Mouse (Mus musculus) ES-Bruce4 (cell line): Measurements from ENCODE around the gene Sun2. TPM values are rescaled to one million over a fixed set of nuclear protein-coding genes. Genes with fewer than 3 reads are reported as not detected.
A peak's percentile ranks its signal among the peaks of the same experiment; 100 is the strongest.

Source experiments
- H3K27ac ChIP-seq: 2 replicates; pipeline ENCODE4 v1.5.1; 2012; ENCODE audit warnings: low read length, inconsistent platforms; ENCODE audit not compliant: insufficient read depth
- H3K27me3 ChIP-seq: 2 replicates; pipeline ENCODE4 v1.6.1; 2012; ENCODE audit warnings: mild to moderate bottlenecking, low read length, inconsistent platforms; ENCODE audit not compliant: control insufficient read depth, poor library complexity, insufficient read depth, severe bottlenecking
- H3K36me3 ChIP-seq: 2 replicates; pipeline ENCODE4 v1.6.1; 2012; ENCODE audit warnings: inconsistent platforms, mild to moderate bottlenecking, low read length, moderate library complexity; ENCODE audit not compliant: control insufficient read depth, poor library complexity, insufficient read depth, severe bottlenecking
- H3K4me1 ChIP-seq: one replicate; pipeline ENCODE4 v1.8.1; 2011; ENCODE audit warnings: low read length; ENCODE audit not compliant: control insufficient read depth, insufficient read depth
- H3K4me3 ChIP-seq: 2 replicates; pipeline ENCODE4 v1.5.1; 2011; ENCODE audit warnings: low read depth, mild to moderate bottlenecking, low read length
- H3K9ac ChIP-seq: 2 replicates; pipeline ENCODE4 v1.6.1; 2012; ENCODE audit warnings: low read depth, mild to moderate bottlenecking, inconsistent platforms; ENCODE audit not compliant: poor library complexity, severe bottlenecking
- H3K9me3 ChIP-seq: replicated peaks from 2 replicates; pipeline ENCODE4 v1.6.1; 2012; ENCODE audit warnings: mild to moderate bottlenecking, low read length, inconsistent platforms; ENCODE audit not compliant: control insufficient read depth, poor library complexity, insufficient read depth, severe bottlenecking
- CTCF ChIP-seq: IDR thresholded peaks from one replicate; pipeline ENCODE4 v1.8.1; 2011; ENCODE audit warnings: low read depth, low read length
- EP300 ChIP-seq: IDR thresholded peaks from 2 replicates; pipeline ENCODE4 v1.6.1; 2011; ENCODE audit warnings: low read depth, low read length; ENCODE audit not compliant: insufficient read depth
- POLR2A ChIP-seq: IDR thresholded peaks from one replicate; pipeline ENCODE4 v1.8.1; 2011; ENCODE audit warnings: low read length; ENCODE audit not compliant: insufficient read depth
- polyA plus RNA-seq: library from polyadenylated mRNA; stranded (reverse); fragments of >200 nt; gene quantifications from 2 replicates; pipeline ENCODE4 v1.2.4, GENCODE M21; 2011; ENCODE audit warnings: low read depth; ENCODE audit not compliant: missing spikeins, insufficient read depth, insufficient read length

Gene Sun2
- polyA plus RNA-seq, 1 experiment: 7.8 TPM

DNA sequence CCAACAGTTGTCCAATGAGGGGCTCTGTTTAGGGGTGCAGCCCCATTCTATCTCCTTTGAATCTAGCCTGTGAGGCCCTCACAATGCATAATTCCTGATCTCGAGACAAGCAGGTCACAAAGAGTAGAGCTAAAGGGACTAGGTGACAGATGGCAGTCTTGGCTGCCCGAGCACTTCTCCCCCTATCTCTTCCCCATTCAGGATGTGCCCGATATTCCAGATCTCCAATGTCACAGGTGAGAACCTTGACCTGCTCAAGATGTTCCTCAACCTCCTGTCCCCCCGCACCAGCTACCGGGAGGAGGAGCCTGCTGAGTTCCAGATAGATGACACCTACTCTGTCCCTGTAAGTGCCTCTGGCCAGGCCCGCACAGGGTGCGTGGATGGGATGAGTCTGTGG is 26.7 kb downstream of the Sun2 start:
- Histone ChIP-seq H3K36me3 (peaks cover 5% of the 10 kb centered on the region), H3K9me3 (no peaks in the 10 kb centered on the region), H3K9ac (no peak overlapping the region), H3K27me3 (no peaks in the 10 kb centered on the region), H3K4me3 (no peak overlapping the region), H3K4me1 (no peaks in the 10 kb centered on the region), H3K27ac (no peak overlapping the region)
- TF ChIP-seq POLR2A (no peak), CTCF (no peak), EP300 (no peak)

GRCm38 (mm10) chr15:79708229-79708822 is 34.0 kb downstream of the Sun2 start:
- Histone ChIP-seq H3K9ac (no peak overlapping the region), H3K27me3 (no peaks in the 10 kb centered on the region), H3K27ac (no peak overlapping the region), H3K4me1 (no peaks in the 10 kb centered on the region), H3K4me3 (no peak overlapping the region), H3K36me3 (peaks cover 5% of the 10 kb centered on the region), H3K9me3 (no peaks in the 10 kb centered on the region)
- no peak for TF ChIP-seq EP300
- peak; percentile 35 for TF ChIP-seq CTCF

DNA sequence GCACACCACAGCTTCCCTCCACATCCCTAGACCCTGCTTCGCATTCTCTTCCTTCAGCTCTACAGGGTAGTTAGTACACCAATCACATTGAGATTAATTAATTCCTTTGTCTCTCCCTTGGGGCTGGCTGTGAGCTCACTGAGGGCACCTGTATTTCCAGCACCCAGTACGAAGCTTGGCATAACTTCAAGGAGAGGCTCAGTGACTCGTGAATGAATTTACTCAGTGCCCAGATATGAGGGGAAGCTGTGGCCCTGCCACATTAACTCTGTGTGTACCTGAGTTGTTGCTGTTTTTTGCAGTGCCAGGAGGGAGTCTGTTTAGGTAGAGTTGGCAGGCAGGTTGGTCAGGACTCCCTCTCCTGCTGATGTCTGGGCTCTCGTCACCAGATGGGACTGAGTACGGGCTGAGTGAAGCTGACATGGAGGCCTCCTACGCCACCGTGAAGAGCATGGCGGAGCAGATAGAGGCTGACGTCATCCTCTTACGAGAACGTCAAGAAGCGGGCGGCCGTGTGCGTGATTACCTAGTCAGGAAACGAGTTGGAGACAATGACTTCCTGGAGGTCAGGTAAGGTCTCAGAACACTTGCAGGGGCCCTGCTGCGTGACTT is 35.6 kb downstream of the Sun2 start:
- Histone ChIP-seq H3K9ac (no peak overlapping the region), H3K4me1 (no peaks in the 10 kb centered on the region), H3K27me3 (no peaks in the 10 kb centered on the region), H3K36me3 (peaks cover 3% of the 10 kb centered on the region), H3K4me3 (no peak overlapping the region), H3K9me3 (no peaks in the 10 kb centered on the region), H3K27ac (no peak overlapping the region)
- TF ChIP-seq CTCF (no peak), POLR2A (no peak), EP300 (no peak)

- H3K9ac ChIP-seq: no peak overlapping the region
- peaks cover 8% of the 10 kb centered on the region; the same call in 1 of the 2 replicates for H3K36me3 ChIP-seq
- TF ChIP-seq EP300 (no peak), CTCF (no peak), POLR2A (no peak)
- no peak overlapping the region for H3K27ac ChIP-seq
- H3K4me3 ChIP-seq: no peak overlapping the region
- H3K9me3 ChIP-seq: no peaks in the 10 kb centered on the region
- no peaks in the 10 kb centered on the region for H3K27me3 ChIP-seq
- no peaks in the 10 kb centered on the region for H3K4me1 ChIP-seq
These were observed 44.7 kb downstream of the Sun2 start for GRCm38 (mm10) chr15:79697558-79698187.

GRCm38 (mm10) chr15:79697011-79697410 is 45.3 kb downstream of the Sun2 start:
- no peak overlapping the region for H3K4me3 ChIP-seq
- H3K27ac ChIP-seq: no peak overlapping the region
- TF ChIP-seq EP300 (no peak), POLR2A (no peak), CTCF (no peak)
- H3K36me3 ChIP-seq: peaks cover 8% of the 10 kb centered on the region; the same call in 1 of the 2 replicates
- no peaks in the 10 kb centered on the region for H3K9me3 ChIP-seq
- H3K27me3 ChIP-seq: no peaks in the 10 kb centered on the region
- H3K9ac ChIP-seq: no peak overlapping the region
- no peaks in the 10 kb centered on the region for H3K4me1 ChIP-seq

DNA sequence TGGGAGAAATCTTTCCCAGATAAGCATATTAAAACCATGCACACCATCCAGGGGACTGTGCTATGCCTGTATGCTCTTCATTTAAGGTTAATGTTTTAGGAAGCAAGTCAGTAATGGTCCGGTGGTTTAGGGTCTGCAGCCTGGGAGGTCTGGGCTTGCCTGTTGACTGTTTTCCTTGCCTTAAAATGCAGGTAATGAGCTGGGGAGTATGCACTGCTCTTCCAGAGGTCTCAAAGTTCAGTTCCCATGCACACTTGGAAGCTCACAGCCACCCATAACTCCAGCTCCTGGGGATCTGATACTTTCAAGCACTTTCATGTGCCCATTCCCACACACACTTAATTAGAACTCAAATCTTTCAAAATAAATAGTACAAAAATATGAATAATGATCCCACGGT is 45.8 kb downstream of the Sun2 start:
- TF ChIP-seq POLR2A: no peak
- TF ChIP-seq CTCF: no peak
- TF ChIP-seq EP300: no peak
- Histone ChIP-seq H3K4me1 (no peaks in the 10 kb centered on the region), H3K4me3 (no peak overlapping the region), H3K27me3 (no peaks in the 10 kb centered on the region), H3K27ac (no peak overlapping the region), H3K36me3 (peaks cover 8% of the 10 kb centered on the region; the same call in 1 of the 2 replicates), H3K9ac (no peak overlapping the region), H3K9me3 (no peaks in the 10 kb centered on the region)
